Mouse (Mus musculus) forebrain, embryonic 12.5 days (tissue): Measurements from ENCODE around the gene Ccdc93. TPM values are rescaled to one million over a fixed set of nuclear protein-coding genes. Genes with fewer than 3 reads are reported as not detected.

Experiments used
- ATAC-seq: fragments of 200-750 bp; cut with Nextera tagmentation; 2 replicates; pipeline ENCODE4 v1.8.0; 2017; ENCODE audit warnings: moderate TSS enrichment; ENCODE audit not compliant: low FRiP score
- H3K27ac ChIP-seq: fragments of 300-500 bp; sonication (generic); 2 replicates; pipeline ENCODE4 v1.5.1; 2016; ENCODE audit warnings: mild to moderate bottlenecking
- H3K27me3 ChIP-seq: fragments of 300-500 bp; sonication (generic); 2 replicates; pipeline ENCODE4 v1.6.1; 2016; ENCODE audit warnings: mild to moderate bottlenecking
- H3K36me3 ChIP-seq: fragments of 300-500 bp; sonication (generic); replicated peaks from 2 replicates; pipeline ENCODE4 v1.6.1; 2016; ENCODE audit warnings: mild to moderate bottlenecking
- H3K4me1 ChIP-seq: fragments of 300-500 bp; sonication (generic); 2 replicates; pipeline ENCODE4 v1.6.1; 2016
- H3K4me2 ChIP-seq: fragments of 300-500 bp; sonication (generic); 2 replicates; pipeline ENCODE4 v1.6.1; 2016; ENCODE audit warnings: mild to moderate bottlenecking, moderate library complexity
- H3K4me3 ChIP-seq: fragments of 300-500 bp; sonication (generic); replicated peaks from 2 replicates; pipeline ENCODE4 v1.5.1; 2016; ENCODE audit warnings: mild to moderate bottlenecking
- H3K9ac ChIP-seq: fragments of 300-500 bp; sonication (generic); 2 replicates; pipeline ENCODE4 v1.6.1; 2016; ENCODE audit warnings: mild to moderate bottlenecking
- H3K9me3 ChIP-seq: fragments of 300-500 bp; sonication (generic); 2 replicates; pipeline ENCODE4 v1.6.1; 2016
- WGBS: fragments of 180-500 bp; shearing (Covaris S2); methylation state at CpG from one replicate; pipeline ENCODE4 v1.1.7; 2016; 5-methylcytosine and 5-hydroxymethylcytosine counted together
- polyA plus RNA-seq: library from polyadenylated mRNA; unstranded; fragments of >200 nt; fragmentation: Nextera tagmentation; extraction: Ambion mirVana; gene quantifications from 2 replicates; pipeline ENCODE4 v1.2.1, GENCODE M21; 2016

Ccdc93 gene
- polyA plus RNA-seq, 1 experiment from 2014 or later, result 11.4 TPM

DNA sequence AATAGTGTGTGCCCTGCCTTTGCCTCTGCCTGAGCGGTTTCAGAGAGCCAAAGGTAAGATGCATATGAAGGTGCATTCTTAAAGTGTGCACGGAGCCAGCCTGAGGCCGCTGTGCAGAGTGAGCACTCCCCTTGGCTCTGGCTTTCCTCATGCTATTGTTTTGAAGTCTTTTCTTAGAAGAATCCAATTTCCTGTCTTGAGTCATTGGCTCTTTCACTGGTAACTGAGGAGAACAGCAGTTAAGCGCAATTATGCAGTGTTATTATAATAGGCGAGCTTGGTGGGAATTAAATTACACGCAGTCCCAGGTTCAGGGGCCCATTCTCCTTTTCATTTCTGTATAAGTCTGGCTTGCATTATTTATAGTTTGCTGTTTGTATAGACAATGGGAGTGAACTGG is 21.6 kb downstream of the Ccdc93 start:
- WGBS, result 50% methylated on average over 6 of the region's 6 CpGs
- H3K4me2 ChIP-seq, result no peak overlapping the region
- no peaks in the 10 kb centered on the region for H3K9me3 ChIP-seq
- H3K36me3 ChIP-seq, result peaks cover 23% of the 10 kb centered on the region
- H3K9ac ChIP-seq, result no peak overlapping the region
- no peak overlapping the region for H3K27ac ChIP-seq
- no peaks in the 10 kb centered on the region for H3K27me3 ChIP-seq
- ATAC-seq, result no peak
- H3K4me3 ChIP-seq, result no peak overlapping the region
- peaks cover 10% of the 10 kb centered on the region; the same call in 1 of the 2 replicates for H3K4me1 ChIP-seq

DNA sequence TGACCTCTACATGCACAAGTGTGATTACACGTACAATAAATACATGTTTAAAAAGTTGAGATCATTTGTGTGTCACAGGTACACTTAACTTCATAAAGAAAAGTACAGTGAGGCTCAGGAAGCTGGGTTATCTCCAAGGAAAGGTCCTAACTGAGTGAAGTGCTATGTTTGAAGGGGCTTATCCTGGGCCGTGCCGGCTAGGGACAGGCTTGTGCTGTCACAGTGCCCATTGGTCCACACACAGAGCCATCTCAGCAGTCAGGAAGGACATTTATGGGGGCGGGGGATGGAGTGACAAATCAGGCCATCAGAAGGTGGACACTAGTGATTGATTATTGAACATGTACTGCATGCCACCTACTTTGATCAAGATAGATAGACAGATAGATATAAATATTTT is 22.2 kb downstream of the Ccdc93 start:
- H3K4me1 ChIP-seq, result peaks cover 10% of the 10 kb centered on the region; the same call in 1 of the 2 replicates
- H3K4me2 ChIP-seq, result no peak overlapping the region
- no peak overlapping the region for H3K9ac ChIP-seq
- H3K27me3 ChIP-seq, result no peaks in the 10 kb centered on the region
- no peak overlapping the region for H3K4me3 ChIP-seq
- 80% methylated on average over 4 of the region's 4 CpGs for WGBS
- H3K9me3 ChIP-seq, result no peaks in the 10 kb centered on the region
- ATAC-seq, result no peak
- H3K36me3 ChIP-seq, result peaks cover 20% of the 10 kb centered on the region
- no peak overlapping the region for H3K27ac ChIP-seq

DNA sequence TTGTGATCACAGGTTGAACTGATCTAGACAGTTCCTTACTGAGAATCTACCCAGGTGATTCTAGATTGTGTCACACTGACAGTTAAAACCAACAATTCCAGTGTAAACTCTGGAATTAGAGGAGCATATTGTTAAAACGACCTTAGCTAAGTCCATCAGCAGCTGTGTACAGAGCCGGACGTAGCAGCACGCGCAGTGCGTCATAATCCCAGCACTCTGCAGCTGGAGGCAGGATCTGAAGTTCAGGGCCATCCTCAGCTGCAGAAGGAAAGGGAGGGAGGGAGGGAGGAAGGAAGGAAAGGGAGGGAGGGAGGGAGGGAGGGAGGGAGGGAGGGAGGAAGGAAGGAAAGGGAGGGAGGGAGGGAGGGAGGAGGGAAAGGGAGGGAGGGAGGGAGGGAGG is 24.1 kb downstream of the Ccdc93 start:
- no peak overlapping the region for H3K27ac ChIP-seq
- no peak overlapping the region for H3K4me3 ChIP-seq
- no peak overlapping the region for H3K9ac ChIP-seq
- peaks cover 8% of the 10 kb centered on the region; the same call in 1 of the 2 replicates for H3K36me3 ChIP-seq
- H3K4me2 ChIP-seq, result no peak overlapping the region
- H3K9me3 ChIP-seq, result no peaks in the 10 kb centered on the region
- ATAC-seq, result no peak
- H3K4me1 ChIP-seq, result peaks cover 10% of the 10 kb centered on the region; the same call in 1 of the 2 replicates
- WGBS, result 87% methylated on average over 6 of the region's 6 CpGs
- no peaks in the 10 kb centered on the region for H3K27me3 ChIP-seq

DNA sequence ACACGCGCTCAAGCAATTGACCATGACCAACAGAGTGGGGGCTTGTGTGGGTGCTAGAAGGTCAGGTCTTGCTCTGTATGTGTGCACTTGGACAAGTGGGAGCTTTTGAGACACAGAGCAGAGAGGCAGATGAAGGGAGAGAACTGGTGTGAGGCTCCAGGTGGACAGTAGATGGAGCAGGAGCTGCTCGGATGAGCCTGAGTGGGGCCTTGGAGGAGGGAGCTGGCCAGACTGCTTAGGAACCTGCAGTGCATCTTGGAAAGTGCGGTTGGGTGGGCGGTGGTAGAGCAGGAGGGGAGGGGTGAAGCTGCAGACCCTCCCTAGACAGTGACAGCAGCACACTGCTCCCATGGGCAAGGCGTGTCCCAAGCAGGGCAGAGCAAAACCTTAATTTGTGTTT is 29.2 kb downstream of the Ccdc93 start:
- H3K4me3 ChIP-seq, result no peak overlapping the region
- 72% methylated on average over 6 of the region's 6 CpGs for WGBS
- H3K4me2 ChIP-seq, result no peak overlapping the region
- H3K27ac ChIP-seq, result no peak overlapping the region
- no peak overlapping the region for H3K9ac ChIP-seq
- H3K4me1 ChIP-seq, result no peaks in the 10 kb centered on the region
- H3K9me3 ChIP-seq, result no peaks in the 10 kb centered on the region
- no peaks in the 10 kb centered on the region for H3K27me3 ChIP-seq
- peaks cover 32% of the 10 kb centered on the region for H3K36me3 ChIP-seq
- no peak for ATAC-seq

DNA sequence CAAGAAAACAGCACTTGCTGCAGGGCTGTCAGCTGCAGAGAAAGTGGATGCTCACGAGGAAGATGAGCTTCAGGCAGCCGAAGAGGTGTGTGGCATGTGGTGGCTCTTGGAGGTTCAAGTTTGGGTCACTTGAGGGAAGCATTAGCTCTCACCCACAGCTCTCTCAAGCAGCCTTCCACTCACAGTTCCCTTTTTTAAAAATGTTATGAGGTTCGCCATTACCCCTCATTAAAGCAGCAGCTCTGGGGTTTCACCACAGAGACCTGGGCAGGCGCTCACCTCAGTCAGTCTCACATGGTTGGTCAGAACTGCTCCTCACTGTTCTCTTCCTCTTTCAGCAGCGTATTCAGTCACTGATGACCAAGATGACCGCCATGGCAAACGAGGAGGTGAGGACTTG is 31.0 kb downstream of the Ccdc93 start:
- ATAC-seq, result no peak
- Histone ChIP-seq H3K4me1 (no peaks in the 10 kb centered on the region), H3K4me2 (no peak overlapping the region), H3K9me3 (no peaks in the 10 kb centered on the region), H3K27me3 (no peaks in the 10 kb centered on the region), H3K4me3 (no peak overlapping the region), H3K27ac (no peak overlapping the region), H3K9ac (no peak overlapping the region), H3K36me3 (peaks cover 38% of the 10 kb centered on the region)
- 86% methylated on average over 7 of the region's 7 CpGs for WGBS

DNA sequence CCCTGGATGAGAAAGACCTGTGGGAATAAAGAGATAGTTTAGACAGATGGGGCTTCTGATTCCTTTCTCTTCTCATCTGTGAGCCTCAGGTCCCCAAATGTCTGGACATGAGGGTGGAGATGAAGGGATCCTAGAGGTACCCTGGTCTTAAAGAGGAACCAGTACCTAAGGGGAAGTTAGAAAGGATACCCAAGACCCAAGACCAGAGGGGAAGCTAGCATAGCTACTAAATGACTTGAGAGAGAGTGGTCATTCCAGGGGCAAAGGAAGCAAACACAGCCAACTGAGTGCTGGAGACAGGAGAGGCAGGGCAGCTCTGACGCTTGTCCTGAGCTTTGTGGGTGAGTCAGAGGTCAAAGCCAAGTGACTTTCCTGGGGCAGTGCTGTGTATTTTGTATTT is 31.8 kb downstream of the Ccdc93 start:
- Histone ChIP-seq H3K36me3 (peaks cover 40% of the 10 kb centered on the region), H3K27me3 (no peaks in the 10 kb centered on the region), H3K4me2 (no peak overlapping the region), H3K27ac (no peak overlapping the region), H3K9ac (no peak overlapping the region), H3K9me3 (no peaks in the 10 kb centered on the region), H3K4me1 (no peaks in the 10 kb centered on the region), H3K4me3 (no peak overlapping the region)
- 91% methylated on average over 1 of the region's 1 CpGs for WGBS
- no peak for ATAC-seq

DNA sequence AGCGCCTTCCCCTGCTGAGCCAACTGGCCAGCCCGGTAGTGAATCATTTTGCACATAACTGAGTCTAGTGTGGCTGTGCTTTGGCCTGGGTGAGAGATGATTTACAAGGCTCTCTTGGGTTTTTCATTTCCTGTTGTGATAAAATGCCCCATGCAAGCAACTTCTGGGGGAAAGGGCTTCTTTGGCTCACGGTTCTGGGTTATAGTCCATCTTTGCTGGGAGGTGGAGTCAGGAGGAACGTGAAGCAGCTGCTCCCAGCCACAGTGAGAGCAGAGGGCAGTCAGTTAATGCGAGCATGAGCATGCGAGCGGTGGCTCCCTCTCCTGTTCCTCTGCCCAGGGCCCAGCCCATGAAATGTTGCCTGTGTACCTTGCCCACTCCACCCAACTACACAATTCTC is 33.0 kb downstream of the Ccdc93 start:
- Histone ChIP-seq H3K9ac (no peak overlapping the region), H3K4me2 (no peak overlapping the region), H3K27ac (no peak overlapping the region), H3K27me3 (no peaks in the 10 kb centered on the region), H3K4me3 (no peak overlapping the region), H3K9me3 (no peaks in the 10 kb centered on the region), H3K4me1 (no peaks in the 10 kb centered on the region), H3K36me3 (peaks cover 40% of the 10 kb centered on the region)
- WGBS, result 88% methylated on average over 7 of the region's 7 CpGs
- ATAC-seq, result no peak

DNA sequence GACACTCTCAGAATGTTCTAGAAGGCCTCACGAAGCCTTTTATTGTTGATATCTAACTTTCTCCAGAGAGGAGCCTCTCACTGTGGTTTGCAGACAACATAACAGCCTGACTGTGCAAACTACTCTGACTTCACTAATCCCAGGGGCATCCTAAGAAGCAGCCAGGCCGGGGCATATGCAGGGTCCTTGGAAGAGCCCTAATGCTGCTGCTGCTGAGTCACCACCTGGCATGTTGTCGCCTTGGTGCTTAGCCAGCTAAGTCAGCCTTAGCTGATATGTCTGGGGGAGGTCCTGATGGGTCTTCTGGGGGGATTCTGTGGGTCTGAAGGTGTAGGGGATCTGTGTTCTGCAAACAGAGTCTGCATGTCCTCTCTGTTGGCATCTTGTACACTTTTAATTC is 35.4 kb downstream of the Ccdc93 start:
- no peak overlapping the region for H3K27ac ChIP-seq
- no peak for ATAC-seq
- H3K9me3 ChIP-seq, result no peaks in the 10 kb centered on the region
- H3K4me1 ChIP-seq, result no peaks in the 10 kb centered on the region
- no peaks in the 10 kb centered on the region for H3K27me3 ChIP-seq
- H3K9ac ChIP-seq, result no peak overlapping the region
- peaks cover 40% of the 10 kb centered on the region for H3K36me3 ChIP-seq
- no peak overlapping the region for H3K4me2 ChIP-seq
- 90% methylated on average over 3 of the region's 3 CpGs for WGBS
- no peak overlapping the region for H3K4me3 ChIP-seq

DNA sequence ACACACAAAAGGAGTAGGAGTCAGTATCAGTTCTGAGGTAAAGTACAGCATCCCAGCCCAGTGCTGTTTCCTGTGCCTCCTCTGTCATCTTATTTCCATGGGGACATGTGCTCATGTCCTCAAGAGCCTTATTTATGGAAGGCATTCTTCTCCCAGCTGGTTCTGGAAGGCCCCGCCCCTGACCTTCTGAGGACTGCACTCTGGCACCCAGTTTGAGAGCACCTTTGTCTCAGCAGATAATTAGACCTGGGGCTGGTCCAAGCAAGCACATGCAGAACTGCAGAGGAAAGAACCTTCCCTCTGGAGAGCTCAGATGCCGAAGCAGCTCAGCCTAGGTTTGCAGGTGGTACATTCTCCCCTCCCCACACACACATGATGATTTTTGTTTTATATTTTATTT is 37.4 kb downstream of the Ccdc93 start:
- WGBS, result 81% methylated on average over 2 of the region's 2 CpGs
- Histone ChIP-seq H3K27me3 (no peaks in the 10 kb centered on the region), H3K9ac (no peak overlapping the region), H3K4me1 (no peaks in the 10 kb centered on the region), H3K4me2 (no peak overlapping the region), H3K36me3 (peaks cover 27% of the 10 kb centered on the region), H3K9me3 (no peaks in the 10 kb centered on the region), H3K27ac (no peak overlapping the region), H3K4me3 (no peak overlapping the region)
- ATAC-seq, result no peak

DNA sequence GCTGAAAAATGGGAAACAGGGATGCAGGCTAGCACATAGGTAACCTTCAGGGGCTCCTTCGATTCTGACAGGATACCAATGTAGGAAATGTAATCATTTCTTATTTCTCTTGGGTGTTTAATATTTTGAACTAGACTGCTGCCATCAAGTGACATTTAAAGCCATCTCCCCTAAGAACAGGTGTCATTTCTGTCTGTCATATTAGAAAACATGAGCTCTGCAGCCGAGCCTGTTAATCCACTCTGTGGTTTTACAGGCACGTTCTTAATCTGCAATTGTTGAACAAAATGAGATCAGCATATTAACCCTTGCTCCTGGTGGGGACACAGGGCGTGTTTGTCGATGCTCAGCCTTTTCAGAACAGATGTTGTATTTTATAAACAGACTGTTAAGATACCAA is 40.7 kb downstream of the Ccdc93 start:
- Histone ChIP-seq H3K9ac (no peak overlapping the region), H3K27ac (no peak overlapping the region), H3K4me2 (no peak overlapping the region), H3K9me3 (no peaks in the 10 kb centered on the region), H3K27me3 (no peaks in the 10 kb centered on the region), H3K36me3 (peaks cover 12% of the 10 kb centered on the region; the same call in 1 of the 2 replicates), H3K4me3 (no peak overlapping the region), H3K4me1 (no peaks in the 10 kb centered on the region)
- 75% methylated on average over 5 of the region's 5 CpGs for WGBS
- ATAC-seq, result no peak

DNA sequence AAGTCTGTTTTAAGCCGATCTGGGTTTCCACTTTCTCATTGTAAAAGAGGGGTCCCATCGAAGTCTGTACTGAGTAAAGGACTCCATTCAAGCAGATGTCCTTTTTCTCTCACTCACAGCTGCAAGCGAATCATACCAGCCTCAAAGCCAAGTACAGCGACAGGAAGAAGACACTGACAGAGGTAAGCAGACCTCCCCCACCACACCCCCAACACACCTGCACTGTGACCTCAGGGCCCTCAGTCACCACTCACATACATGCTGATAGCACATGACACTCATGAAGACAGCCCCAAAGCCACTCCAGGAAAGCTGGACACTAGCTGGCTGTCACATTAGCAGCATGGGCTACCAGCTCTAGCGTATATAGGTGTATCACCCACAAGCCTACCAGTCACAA is 46.9 kb downstream of the Ccdc93 start:
- Histone ChIP-seq H3K4me3 (no peak overlapping the region), H3K4me1 (no peaks in the 10 kb centered on the region), H3K9me3 (no peaks in the 10 kb centered on the region), H3K27ac (no peak overlapping the region), H3K9ac (no peak overlapping the region), H3K36me3 (peaks cover 39% of the 10 kb centered on the region), H3K4me2 (no peak overlapping the region), H3K27me3 (no peaks in the 10 kb centered on the region)
- ATAC-seq, result no peak
- 96% methylated on average over 5 of the region's 5 CpGs for WGBS

DNA sequence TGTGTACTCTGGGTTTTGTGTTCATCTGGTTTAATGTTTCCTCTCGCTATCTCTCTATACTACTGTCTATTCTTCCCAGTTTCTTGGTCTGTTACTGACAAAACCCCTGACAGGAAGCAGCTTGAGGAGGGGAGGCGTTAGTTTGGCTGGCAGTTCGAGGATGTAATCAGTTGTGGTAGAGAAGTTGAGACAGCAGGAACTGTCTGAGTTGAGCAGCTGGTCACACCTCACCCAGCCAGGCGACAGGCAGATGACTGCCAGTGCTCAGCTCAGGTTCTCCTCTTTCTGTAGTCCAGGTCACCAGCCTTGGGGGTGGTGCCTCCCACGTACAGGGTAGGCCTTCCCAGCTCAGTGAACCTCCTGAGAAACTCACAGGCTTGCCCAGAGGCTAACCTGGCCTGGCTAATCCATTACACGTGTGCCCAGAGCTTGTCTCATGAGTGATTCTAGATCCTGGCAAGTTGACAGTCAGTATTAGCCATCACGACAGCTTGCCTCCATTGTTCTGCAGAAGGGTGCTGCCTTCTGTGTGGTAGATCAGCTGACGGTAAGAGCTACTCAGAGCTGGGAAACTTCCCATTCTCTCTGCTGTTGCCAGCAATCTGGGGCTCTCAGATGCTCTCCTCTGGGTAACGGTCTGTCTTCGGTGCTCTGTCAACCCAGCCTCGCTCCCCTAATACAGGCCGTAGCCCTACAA is 47.6 kb downstream of the Ccdc93 start:
- Histone ChIP-seq H3K9ac (no peak overlapping the region), H3K9me3 (no peaks in the 10 kb centered on the region), H3K4me2 (no peak overlapping the region), H3K4me1 (no peaks in the 10 kb centered on the region), H3K36me3 (peaks cover 40% of the 10 kb centered on the region), H3K27ac (no peak overlapping the region), H3K4me3 (no peak overlapping the region), H3K27me3 (no peaks in the 10 kb centered on the region)
- 89% methylated on average over 12 of the region's 12 CpGs for WGBS
- no peak for ATAC-seq

DNA sequence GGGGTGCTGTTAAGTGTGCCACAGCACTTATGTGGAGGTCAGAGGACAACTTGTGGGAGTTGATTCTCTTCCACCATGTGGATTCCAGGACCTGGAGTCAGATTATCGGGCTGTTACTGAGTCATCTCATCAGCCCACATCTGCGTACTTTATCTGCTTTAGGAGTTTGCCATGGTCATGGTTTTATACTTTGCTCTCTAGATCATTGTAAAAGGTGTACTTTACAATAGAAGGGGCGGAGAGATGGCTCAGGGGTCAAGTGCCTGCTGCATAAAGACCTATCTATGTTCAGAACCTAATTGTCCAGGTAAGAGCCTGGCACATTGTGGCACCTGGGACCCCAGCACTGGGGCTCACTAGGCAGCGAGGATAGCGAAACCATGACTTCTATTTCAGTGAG is 48.6 kb downstream of the Ccdc93 start:
- no peaks in the 10 kb centered on the region for H3K27me3 ChIP-seq
- no peak overlapping the region for H3K27ac ChIP-seq
- no peak overlapping the region for H3K4me3 ChIP-seq
- H3K4me2 ChIP-seq, result no peak overlapping the region
- no peaks in the 10 kb centered on the region for H3K9me3 ChIP-seq
- no peaks in the 10 kb centered on the region for H3K4me1 ChIP-seq
- peaks cover 40% of the 10 kb centered on the region for H3K36me3 ChIP-seq
- H3K9ac ChIP-seq, result no peak overlapping the region
- ATAC-seq, result no peak
- WGBS, result 91% methylated on average over 5 of the region's 5 CpGs
